Comparison of ENCODE assay signal across 8 mouse cellular contexts in the genomic region with DNA sequence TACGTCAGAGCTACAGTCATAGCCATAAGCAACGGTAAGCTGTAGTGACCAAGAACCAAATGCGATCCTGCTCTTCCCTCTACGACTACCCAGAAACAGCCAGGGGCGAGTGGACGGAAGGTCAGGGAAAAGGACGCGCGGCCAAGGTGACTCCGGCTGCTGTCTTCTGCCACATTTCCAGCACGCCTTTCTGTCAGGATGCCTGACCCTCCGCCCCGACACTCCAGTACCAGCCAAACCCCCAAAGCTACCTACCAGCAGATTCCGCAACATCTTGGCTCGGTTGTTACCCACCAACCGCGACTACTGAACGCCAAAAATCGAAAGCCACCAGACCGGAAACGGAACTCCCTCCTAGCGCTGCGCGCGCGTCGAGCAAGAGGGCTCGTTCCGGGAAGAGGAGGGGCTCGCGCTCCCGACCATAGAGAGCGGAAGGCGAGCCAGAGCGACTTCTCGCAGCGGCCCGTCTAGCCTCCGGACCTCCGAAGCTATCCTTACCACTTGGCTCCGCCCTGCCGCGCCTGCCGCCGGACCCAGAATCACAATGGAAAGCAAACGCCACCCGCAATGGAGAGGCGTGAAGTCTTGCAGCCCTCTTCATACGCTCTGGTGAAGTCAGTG. TPM values are rescaled to one million over a fixed set of nuclear protein-coding genes. Genes with fewer than 3 reads are reported as not detected.
DNase-seq lines count a peak whose midpoint lies in the region; ATAC-seq and TF ChIP-seq lines count a peak whose summit lies in the region.

Cox7a2 (minus strand) TSS at position 494 of the 621 bp plus-strand sequence.

- H3K27ac ChIP-seq in embryonic facial prominence, embryonic 14.5 days (replicated peaks; ENCODE audit: low read depth, low read length) = peak within 1 kb of the TSS; percentile 94
- H3K27ac ChIP-seq in heart, adult 2 months = peak within 1 kb of the TSS; percentile 94
- H3K27ac ChIP-seq in limb, embryonic 13.5 days = peak within 1 kb of the TSS; percentile 89
- peak within 1 kb of the TSS; percentile 86 for H3K27ac ChIP-seq in midbrain, embryonic 16.5 days (ENCODE audit: low read length)

- peak; percentile 89 for TF ChIP-seq POLR2A in heart, adult 2 months (IDR thresholded peaks at IDR 0.05; ENCODE audit: insufficient read depth, low read depth, low read length)

- H3K4me3 ChIP-seq in embryonic facial prominence, embryonic 14.5 days (ENCODE audit: low read depth, low read length) = peak within 1 kb of the TSS; percentile 89
- H3K4me3 ChIP-seq in heart, adult 2 months = peak within 1 kb of the TSS; percentile 87
- peak within 1 kb of the TSS; percentile 91 for H3K4me3 ChIP-seq in limb, embryonic 13.5 days
- H3K4me3 ChIP-seq in midbrain, embryonic 16.5 days (ENCODE audit: low read depth, low read length) = peak within 1 kb of the TSS; percentile 88

- H3K27me3 ChIP-seq in embryonic facial prominence, embryonic 14.5 days (replicated peaks; ENCODE audit: control insufficient read depth, insufficient read depth, low read length) = no peaks in the 10 kb centered on the region
- no peaks in the 10 kb centered on the region for H3K27me3 ChIP-seq in heart, adult 2 months (ENCODE audit: control insufficient read depth, insufficient read depth, low read length)
- no peaks in the 10 kb centered on the region for H3K27me3 ChIP-seq in limb, embryonic 13.5 days
- no peaks in the 10 kb centered on the region for H3K27me3 ChIP-seq in midbrain, embryonic 16.5 days (ENCODE audit: control insufficient read depth, insufficient read depth, low read depth, low read length)

- ATAC-seq in embryonic facial prominence, embryonic 14.5 days (ENCODE audit: low read depth) = peak; percentile 100
- ATAC-seq in limb, embryonic 13.5 days (ENCODE audit: low FRiP score, low read depth) = peak; percentile 99
- ATAC-seq in midbrain, embryonic 16.5 days = peak; percentile 100

- peak within 1 kb of the TSS; percentile 74 for H3K4me2 ChIP-seq in embryonic facial prominence, embryonic 14.5 days (ENCODE audit: low read depth, low read length)
- peak within 1 kb of the TSS; percentile 75 for H3K4me2 ChIP-seq in limb, embryonic 13.5 days (replicated peaks)
- peak within 1 kb of the TSS; percentile 80 for H3K4me2 ChIP-seq in midbrain, embryonic 16.5 days (ENCODE audit: low read length)

- H3K79me2 ChIP-seq in heart, adult 2 months (replicated peaks; ENCODE audit: control insufficient read depth, insufficient read depth, low read length) = peaks cover 3% of the 10 kb centered on the region

- under 1% methylated on average over 49 of the region's 49 CpGs for WGBS in embryonic facial prominence, embryonic 14.5 days
- under 1% methylated on average over 49 of the region's 49 CpGs for WGBS in heart, adult 2 months
- WGBS in limb, embryonic 13.5 days = under 1% methylated on average over 49 of the region's 49 CpGs
- WGBS in midbrain, embryonic 16.5 days = 0% methylated on average over 49 of the region's 49 CpGs

- peak; percentile 95 for DNase-seq in 3T3-L1 (ENCODE audit: low read depth, low spot score)
- DNase-seq in adrenal gland, postnatal 4 days (ENCODE audit: low spot score in 2 of 2) = peak; percentile 81 to 95
- DNase-seq in embryonic facial prominence, embryonic 14.5 days (ENCODE audit: low spot score) = peak; percentile 99
- peak; percentile 96 to 97 for DNase-seq in heart, adult 2 months
- DNase-seq in kidney, adult 8-10 months = peak; percentile 97
- peak; percentile 81 to 96 for DNase-seq in spleen, postnatal 10 days (ENCODE audit: low spot score in 2 of 2)

- H3K4me1 ChIP-seq in embryonic facial prominence, embryonic 14.5 days (ENCODE audit: control insufficient read depth, insufficient read depth, low read length) = peaks cover 5% of the 10 kb centered on the region
- peaks cover 4% of the 10 kb centered on the region for H3K4me1 ChIP-seq in heart, adult 2 months (ENCODE audit: control insufficient read depth, insufficient read depth, low read length)
- H3K4me1 ChIP-seq in limb, embryonic 13.5 days = peaks cover 13% of the 10 kb centered on the region
- H3K4me1 ChIP-seq in midbrain, embryonic 16.5 days (ENCODE audit: control insufficient read depth, insufficient read depth, low read length) = peaks cover 14% of the 10 kb centered on the region

- TF ChIP-seq CTCF in heart, adult 2 months (IDR thresholded peaks at IDR 0.05) = no peak

- TF ChIP-seq EP300 in heart, adult 2 months (IDR thresholded peaks at IDR 0.05; ENCODE audit: insufficient read depth, low read depth, low read length) = peak; percentile 57; the same call in 1 of the 2 replicates

- intact Hi-C loops in heart, adult 2 months (cut with DNase I) = loop anchor here (1.0 kb wide), 1 partner anchor 34 kb away; the partner anchor contains the start of gene Tmem30a

- H3K9me3 ChIP-seq in embryonic facial prominence, embryonic 14.5 days (ENCODE audit: control insufficient read depth, low read length) = no peaks in the 10 kb centered on the region
- no peaks in the 10 kb centered on the region for H3K9me3 ChIP-seq in limb, embryonic 13.5 days
- no peaks in the 10 kb centered on the region for H3K9me3 ChIP-seq in midbrain, embryonic 16.5 days (replicated peaks; ENCODE audit: control insufficient read depth, low read length, poor library complexity, severe bottlenecking)

- H3K36me3 ChIP-seq in embryonic facial prominence, embryonic 14.5 days (ENCODE audit: control insufficient read depth, insufficient read depth, low read length) = peaks cover 23% of the 10 kb centered on the region
- H3K36me3 ChIP-seq in heart, adult 2 months (ENCODE audit: control insufficient read depth, insufficient read depth, low read length) = peaks cover 17% of the 10 kb centered on the region
- peaks cover 26% of the 10 kb centered on the region for H3K36me3 ChIP-seq in limb, embryonic 13.5 days
- no peaks in the 10 kb centered on the region for H3K36me3 ChIP-seq in midbrain, embryonic 16.5 days (ENCODE audit: control insufficient read depth, insufficient read depth, low read length)

- H3K9ac ChIP-seq in embryonic facial prominence, embryonic 14.5 days (ENCODE audit: low read depth, low read length) = peak within 1 kb of the TSS; percentile 91
- H3K9ac ChIP-seq in heart, adult 2 months (ENCODE audit: low read depth, low read length) = peak within 1 kb of the TSS; percentile 82
- peak within 1 kb of the TSS; percentile 83 for H3K9ac ChIP-seq in limb, embryonic 13.5 days
- H3K9ac ChIP-seq in midbrain, embryonic 16.5 days (ENCODE audit: low read depth, low read length) = peak within 1 kb of the TSS; percentile 80

RNA-seq across cellular contexts. Expression of gene Cox7a2, which starts in this region (rescaled TPM):
- total RNA-seq in adrenal gland, postnatal 4 days (2021) = 100 to 1,000 TPM; 297 to 335 TPM
- 644 and 755 TPM in 2 replicates for polyA plus RNA-seq in embryonic facial prominence, embryonic 14.5 days (2014; fragmentation: Nextera tagmentation; extraction: Ambion mirVana)
- 1,000 to 10,000 TPM in 1 of 2 experiments, 100 to 1,000 TPM in 1; 911 to 1,089 TPM for total RNA-seq in heart, adult 2 months (2021)
- 582 and 1,119 TPM in 2 replicates for polyA plus RNA-seq in heart, adult 2 months (2012; rRNA removed)
- 622 and 629 TPM in 2 replicates for polyA plus RNA-seq in limb, embryonic 13.5 days (2015; fragmentation: Nextera tagmentation; extraction: Ambion mirVana)
- 765 and 782 TPM in 2 replicates for polyA plus RNA-seq in midbrain, embryonic 16.5 days (2015; fragmentation: Nextera tagmentation; extraction: Ambion mirVana)

Comparison
In these comparisons a context has a peak if more than half of its experiments do, and no peak if none do; other contexts are left out.
1. Peak in every context shown above with its lines: DNase-seq, ATAC-seq, H3K4me3 ChIP-seq and H3K27ac ChIP-seq.